Mouse (Mus musculus): ENCODE measurements around the gene Clpb. TPM values are rescaled to one million over a fixed set of nuclear protein-coding genes. Genes with fewer than 3 reads are reported as not detected.

The Clpb gene
- polyA plus RNA-seq, 1 experiment from 2014 or later: 56.2 TPM

DNA sequence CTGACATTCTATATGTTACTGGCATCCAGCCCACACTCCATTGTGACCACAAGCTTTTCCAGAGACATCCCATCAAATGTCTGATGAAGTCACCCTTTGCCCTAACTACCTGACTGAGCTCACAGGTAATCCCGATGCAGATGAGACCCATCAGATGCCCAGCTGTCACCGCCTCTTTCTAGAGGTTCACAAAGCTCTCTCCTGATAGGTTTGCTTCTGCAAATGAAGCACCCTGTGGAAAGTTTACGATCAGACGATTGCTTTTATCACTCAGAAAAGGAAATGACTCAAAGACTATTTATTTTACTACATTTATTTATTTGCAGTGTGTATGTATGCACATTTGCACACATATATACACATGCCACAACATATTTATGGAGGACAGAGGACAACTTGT lies 80.1 kb downstream of the Clpb start:
- H3K4me1 ChIP-seq: peaks cover 27% of the 10 kb centered on the region
- H3K27ac ChIP-seq (replicated peaks): no peak overlapping the region
- no peaks in the 10 kb centered on the region for H3K27me3 ChIP-seq (replicated peaks; ENCODE audit: low read depth, poor library complexity, severe bottlenecking)
- no peak for DNase-seq (ENCODE audit: low spot score)
- no peak overlapping the region for H3K4me3 ChIP-seq
- no peaks in the 10 kb centered on the region for H3K9me3 ChIP-seq
- H3K36me3 ChIP-seq (replicated peaks): no peaks in the 10 kb centered on the region
- WGBS: 90% methylated on average over 4 of the region's 4 CpGs

DNA sequence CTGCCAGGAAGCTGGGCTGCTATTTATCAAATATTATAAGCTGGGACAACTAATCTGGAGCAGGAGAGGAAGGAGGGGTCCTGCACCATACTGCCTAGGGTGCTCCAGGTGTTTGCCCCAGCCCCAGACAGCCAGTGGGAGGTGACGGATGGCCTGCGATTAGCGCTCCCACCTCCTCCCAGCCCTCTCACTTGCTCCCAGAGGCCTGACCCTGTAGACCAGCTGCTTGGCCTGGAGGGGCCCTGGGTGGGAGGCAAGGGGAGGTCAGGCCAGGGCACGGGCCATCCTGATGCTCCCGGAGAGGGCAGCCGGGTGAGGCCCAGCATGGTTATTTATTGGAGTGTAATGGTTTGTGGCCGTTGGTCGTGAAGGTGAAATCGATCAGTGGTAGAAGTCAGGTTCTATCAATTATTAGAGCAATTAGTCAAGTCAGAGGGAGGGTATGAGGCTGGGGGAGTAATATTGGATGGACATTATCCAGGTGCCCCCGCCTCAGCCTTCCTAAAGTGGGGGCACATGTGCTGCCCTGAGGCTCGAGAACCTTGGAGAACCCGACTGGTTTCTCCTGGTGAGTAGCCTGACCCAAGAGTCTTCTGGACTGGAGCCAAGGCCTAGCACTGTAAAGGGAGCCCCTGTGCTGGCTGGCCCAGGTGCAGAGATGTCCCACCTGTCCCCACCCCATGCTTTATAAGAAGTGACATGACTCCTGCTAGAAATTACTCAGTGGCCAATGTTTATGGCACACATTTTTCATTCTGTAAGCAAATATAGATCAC lies 83.3 kb downstream of the Clpb start:
- peak; percentile 22 for DNase-seq (ENCODE audit: low spot score)
- no peaks in the 10 kb centered on the region for H3K9me3 ChIP-seq
- WGBS: 72% methylated on average over 12 of the region's 12 CpGs
- H3K4me1 ChIP-seq: peaks cover 12% of the 10 kb centered on the region
- no peak overlapping the region for H3K4me3 ChIP-seq
- no peaks in the 10 kb centered on the region; the same call in 1 of the 2 replicates for H3K36me3 ChIP-seq (replicated peaks)
- no peak overlapping the region for H3K27ac ChIP-seq (replicated peaks)
- no peaks in the 10 kb centered on the region for H3K27me3 ChIP-seq (replicated peaks; ENCODE audit: low read depth, poor library complexity, severe bottlenecking)

DNA sequence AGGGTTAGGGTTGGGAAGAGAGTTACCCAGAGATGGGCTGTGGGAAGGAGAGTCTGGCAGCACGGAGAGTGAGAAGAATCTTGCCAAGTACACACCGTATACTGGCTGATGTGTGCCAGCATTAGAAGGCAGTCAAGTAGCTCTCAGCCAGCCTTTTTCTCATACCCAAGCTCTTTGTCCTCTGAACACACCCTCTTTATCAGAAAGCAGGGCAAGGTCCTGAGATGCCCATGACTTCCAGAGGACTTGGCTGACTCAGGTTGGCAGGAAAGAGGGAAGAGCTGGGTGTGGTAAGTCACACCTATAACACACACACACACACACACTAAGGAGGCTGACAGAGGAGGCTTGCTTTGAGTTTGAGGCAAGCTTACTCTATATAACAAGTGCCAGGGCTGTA lies 86.8 kb downstream of the Clpb start:
- WGBS: 88% methylated on average over 2 of the region's 2 CpGs
- H3K27ac ChIP-seq (replicated peaks): no peak overlapping the region
- no peak for DNase-seq (ENCODE audit: low spot score)

DNA sequence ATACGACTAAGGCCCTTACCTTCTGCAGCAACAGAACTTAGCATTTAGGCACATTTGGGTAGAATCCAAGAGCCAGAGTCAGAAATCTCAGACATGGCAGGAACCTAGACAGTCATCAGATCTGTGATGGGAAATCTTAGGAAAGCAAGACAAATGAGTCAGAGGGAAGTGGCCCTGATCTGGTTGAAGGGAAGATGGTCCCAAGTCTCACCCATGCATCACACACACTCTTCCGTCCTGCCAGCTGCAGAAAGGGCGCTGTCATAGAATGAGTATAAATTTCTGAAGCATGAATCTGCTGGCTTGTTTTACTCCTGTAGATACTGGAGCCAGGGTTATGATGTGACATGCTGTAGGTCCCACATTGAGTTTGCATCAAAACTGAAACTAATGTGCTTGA lies 88.9 kb downstream of the Clpb start:
- WGBS: 89% methylated on average over 3 of the region's 3 CpGs
- no peak for DNase-seq (ENCODE audit: low spot score)
- H3K36me3 ChIP-seq (replicated peaks): peaks cover 14% of the 10 kb centered on the region
- H3K9me3 ChIP-seq: no peaks in the 10 kb centered on the region
- no peaks in the 10 kb centered on the region for H3K4me1 ChIP-seq
- no peak overlapping the region for H3K4me3 ChIP-seq
- H3K27me3 ChIP-seq (replicated peaks; ENCODE audit: low read depth, poor library complexity, severe bottlenecking): no peaks in the 10 kb centered on the region
- no peak overlapping the region for H3K27ac ChIP-seq (replicated peaks)

More for the DNA sequence above, 86.8 kb downstream of the Clpb start:
- H3K4me3 ChIP-seq: no peak overlapping the region
- no peaks in the 10 kb centered on the region for H3K27me3 ChIP-seq (replicated peaks; ENCODE audit: low read depth, poor library complexity, severe bottlenecking)
- H3K4me1 ChIP-seq: peaks cover 10% of the 10 kb centered on the region
- H3K36me3 ChIP-seq (replicated peaks): peaks cover 14% of the 10 kb centered on the region
- no peaks in the 10 kb centered on the region for H3K9me3 ChIP-seq

DNA sequence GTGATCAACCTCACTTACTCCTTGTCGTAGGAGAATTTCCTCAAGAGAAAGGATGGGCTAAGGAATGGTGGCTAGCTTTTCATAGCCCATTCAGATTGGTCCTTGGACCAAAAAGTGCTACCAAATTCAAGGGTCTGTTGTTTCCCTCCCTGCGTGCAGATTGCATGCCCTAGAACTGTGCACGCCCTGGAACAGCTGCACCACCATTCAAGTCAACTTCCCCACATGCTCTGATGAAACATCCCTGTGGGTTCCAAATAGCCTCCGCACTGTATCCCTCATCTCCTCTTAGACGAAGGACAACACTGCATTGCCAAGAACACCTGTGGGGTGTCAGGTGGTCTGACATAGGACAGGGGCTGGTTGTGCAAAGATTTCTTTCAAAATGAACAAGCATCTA lies 90.1 kb downstream of the Clpb start:
- peaks cover 14% of the 10 kb centered on the region for H3K36me3 ChIP-seq (replicated peaks)

GRCm38 (mm10) chr7:101754416-101754815 lies 91.0 kb downstream of the Clpb start:
- Histone ChIP-seq H3K27me3 (replicated peaks; ENCODE audit: low read depth, poor library complexity, severe bottlenecking) (no peaks in the 10 kb centered on the region), H3K36me3 (replicated peaks) (peaks cover 14% of the 10 kb centered on the region), H3K4me1 (no peaks in the 10 kb centered on the region), H3K4me3 (no peak overlapping the region), H3K27ac (replicated peaks) (no peak overlapping the region), H3K9me3 (no peaks in the 10 kb centered on the region)
- 89% methylated on average over 2 of the region's 2 CpGs for WGBS
- no peak for DNase-seq (ENCODE audit: low spot score)

More for the DNA sequence above, 90.1 kb downstream of the Clpb start:
- Histone ChIP-seq H3K27ac (replicated peaks) (no peak overlapping the region), H3K4me1 (no peaks in the 10 kb centered on the region), H3K4me3 (no peak overlapping the region), H3K27me3 (replicated peaks; ENCODE audit: low read depth, poor library complexity, severe bottlenecking) (no peaks in the 10 kb centered on the region), H3K9me3 (no peaks in the 10 kb centered on the region)
- DNase-seq (ENCODE audit: low spot score): no peak
- 93% methylated on average over 5 of the region's 5 CpGs for WGBS

DNA sequence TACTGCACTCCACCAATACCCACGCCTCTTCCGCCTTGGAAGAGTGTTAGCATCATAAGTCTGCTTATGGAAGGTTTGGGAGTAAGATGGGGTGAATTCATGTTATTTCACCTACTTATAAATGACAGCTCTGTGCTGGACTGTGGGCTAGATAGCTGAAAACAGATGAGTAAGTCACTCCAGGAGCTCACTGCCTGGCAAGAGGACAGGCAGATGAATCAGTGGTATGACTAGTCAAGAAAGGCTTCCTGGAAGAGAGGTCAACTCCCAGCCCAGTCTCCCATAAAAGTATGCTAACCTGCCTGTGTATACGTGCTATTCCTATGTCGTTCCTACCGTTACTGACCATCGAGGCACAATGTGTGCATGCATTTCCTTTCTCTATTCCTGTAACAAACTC lies 91.9 kb downstream of the Clpb start:
- no peaks in the 10 kb centered on the region for H3K9me3 ChIP-seq
- no peak overlapping the region for H3K27ac ChIP-seq (replicated peaks)
- DNase-seq (ENCODE audit: low spot score): no peak
- WGBS: 96% methylated on average over 6 of the region's 6 CpGs
- H3K36me3 ChIP-seq (replicated peaks): peaks cover 17% of the 10 kb centered on the region
- H3K4me3 ChIP-seq: no peak overlapping the region
- no peaks in the 10 kb centered on the region for H3K27me3 ChIP-seq (replicated peaks; ENCODE audit: low read depth, poor library complexity, severe bottlenecking)
- H3K4me1 ChIP-seq: no peaks in the 10 kb centered on the region

DNA sequence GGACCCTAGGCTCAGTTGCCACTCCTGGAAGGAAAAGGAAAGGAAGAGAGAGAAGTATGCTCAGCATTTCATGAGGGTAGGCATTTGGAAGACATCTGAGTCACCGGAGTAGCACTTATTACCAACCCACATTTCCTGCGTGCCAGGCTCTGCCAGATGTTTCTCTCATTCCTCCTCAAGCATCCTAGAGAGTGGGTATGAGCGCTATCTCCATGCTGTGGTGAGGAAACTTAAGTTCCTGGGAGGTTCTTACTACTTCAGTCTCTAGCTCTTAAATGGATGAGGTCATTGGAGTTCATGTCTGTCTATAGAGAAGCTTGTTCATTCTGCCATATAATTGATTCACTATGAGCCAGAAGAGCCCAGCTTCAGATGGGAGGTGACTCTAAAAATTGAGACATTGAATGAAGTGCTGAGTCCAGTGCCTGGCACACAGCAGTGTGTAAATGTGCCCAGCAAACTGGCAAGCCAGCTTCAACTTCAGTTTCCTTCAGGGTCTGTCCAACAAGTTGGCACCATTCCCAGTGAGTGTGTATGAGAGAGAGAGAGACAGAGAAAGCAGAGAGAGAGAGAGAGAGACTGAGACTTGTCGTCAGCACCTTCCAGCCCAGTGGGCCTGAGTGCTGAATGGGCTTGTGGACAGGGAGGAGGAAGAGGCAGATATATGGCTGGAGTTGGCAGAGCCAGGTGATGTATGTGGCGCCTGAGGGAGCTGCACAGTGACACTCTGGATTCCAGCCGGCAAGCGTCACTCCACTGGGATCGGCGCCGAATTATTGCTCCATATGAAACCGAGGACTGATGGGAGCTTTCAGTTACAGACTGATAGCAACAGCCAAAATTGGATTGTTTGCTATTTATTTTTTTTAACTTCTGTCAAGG lies 98.7 kb downstream of the Clpb start:
- H3K27ac ChIP-seq (replicated peaks): no peak overlapping the region
- H3K27me3 ChIP-seq (replicated peaks; ENCODE audit: low read depth, poor library complexity, severe bottlenecking): no peaks in the 10 kb centered on the region
- H3K4me3 ChIP-seq: no peak overlapping the region
- 94% methylated on average over 11 of the region's 11 CpGs for WGBS
- DNase-seq (ENCODE audit: low spot score): no peak
- H3K4me1 ChIP-seq: no peaks in the 10 kb centered on the region
- H3K9me3 ChIP-seq: no peaks in the 10 kb centered on the region
- peaks cover 22% of the 10 kb centered on the region; the same call in 1 of the 2 replicates for H3K36me3 ChIP-seq (replicated peaks)

DNA sequence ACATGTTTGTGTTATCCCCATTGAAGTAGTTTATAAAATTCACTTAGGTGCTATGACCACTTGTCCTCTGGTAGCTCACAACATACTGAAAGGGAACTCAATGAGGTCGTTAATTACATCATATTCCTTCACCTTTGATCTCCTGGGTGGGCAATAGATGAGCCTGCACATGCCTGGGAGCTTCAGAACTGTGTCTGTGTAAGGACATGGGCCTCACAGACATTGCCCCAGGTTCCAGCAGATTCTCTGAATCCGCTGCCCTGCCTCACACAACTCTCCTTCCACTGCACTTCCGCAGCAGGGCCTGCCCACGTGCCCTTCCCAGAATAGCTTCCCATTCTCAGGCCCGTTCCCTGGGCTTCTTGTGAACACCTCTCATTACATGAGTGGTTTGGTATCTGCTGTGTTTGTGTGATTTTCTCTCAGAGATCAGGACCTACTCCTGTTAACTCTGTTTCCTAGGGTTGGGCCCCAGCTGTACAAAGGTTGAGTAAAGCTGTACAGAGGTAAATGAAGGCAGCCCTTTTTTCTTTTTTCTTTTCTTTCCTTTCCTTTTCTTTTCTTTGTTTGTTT lies 104.0 kb downstream of the Clpb start:
- no peaks in the 10 kb centered on the region for H3K9me3 ChIP-seq
- WGBS: 82% methylated on average over 5 of the region's 5 CpGs

GRCm38 (mm10) chr7:101770051-101770450 lies 106.6 kb downstream of the Clpb start:
- Histone ChIP-seq H3K4me3 (no peak overlapping the region), H3K36me3 (replicated peaks) (peaks cover 28% of the 10 kb centered on the region), H3K9me3 (no peaks in the 10 kb centered on the region), H3K4me1 (peaks cover 37% of the 10 kb centered on the region), H3K27me3 (replicated peaks; ENCODE audit: low read depth, poor library complexity, severe bottlenecking) (no peaks in the 10 kb centered on the region), H3K27ac (replicated peaks) (no peak overlapping the region)
- WGBS: 83% methylated on average over 7 of the region's 7 CpGs
- DNase-seq (ENCODE audit: low spot score): no peak

More for the DNA sequence above, 104.0 kb downstream of the Clpb start:
- Histone ChIP-seq H3K27ac (replicated peaks) (no peak overlapping the region), H3K4me3 (no peak overlapping the region), H3K4me1 (peaks cover 26% of the 10 kb centered on the region), H3K27me3 (replicated peaks; ENCODE audit: low read depth, poor library complexity, severe bottlenecking) (no peaks in the 10 kb centered on the region), H3K36me3 (replicated peaks) (peaks cover 18% of the 10 kb centered on the region; the same call in 1 of the 2 replicates)
- DNase-seq (ENCODE audit: low spot score): no peak

DNA sequence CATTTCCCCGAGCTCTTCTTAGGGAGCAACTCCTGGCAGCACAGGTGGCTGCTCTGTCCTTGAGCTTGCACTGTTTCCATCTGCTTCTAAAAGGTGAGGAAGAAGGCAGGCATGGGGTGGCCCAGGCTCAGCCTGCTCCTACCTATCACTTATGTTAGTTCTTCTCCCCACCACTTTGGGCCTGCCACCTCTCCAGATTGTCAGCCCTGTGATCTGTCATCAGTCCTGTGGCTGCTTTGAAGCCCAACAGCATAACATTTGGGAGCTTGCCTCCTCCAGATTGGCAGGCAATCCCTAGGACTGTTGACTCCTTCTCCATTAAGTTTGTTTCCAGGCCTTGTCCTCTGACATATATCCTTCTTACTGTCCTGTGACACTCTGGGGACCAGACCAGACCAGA lies 108.2 kb downstream of the Clpb start:
- Histone ChIP-seq H3K4me3 (no peak overlapping the region), H3K4me1 (peaks cover 37% of the 10 kb centered on the region), H3K9me3 (no peaks in the 10 kb centered on the region), H3K36me3 (replicated peaks) (peaks cover 27% of the 10 kb centered on the region), H3K27ac (replicated peaks) (peak overlapping the region; percentile 57; the same call in 1 of the 2 replicates), H3K27me3 (replicated peaks; ENCODE audit: low read depth, poor library complexity, severe bottlenecking) (no peaks in the 10 kb centered on the region)
- no peak for DNase-seq (ENCODE audit: low spot score)
- WGBS: 85% methylated on average over 1 of the region's 1 CpGs

DNA sequence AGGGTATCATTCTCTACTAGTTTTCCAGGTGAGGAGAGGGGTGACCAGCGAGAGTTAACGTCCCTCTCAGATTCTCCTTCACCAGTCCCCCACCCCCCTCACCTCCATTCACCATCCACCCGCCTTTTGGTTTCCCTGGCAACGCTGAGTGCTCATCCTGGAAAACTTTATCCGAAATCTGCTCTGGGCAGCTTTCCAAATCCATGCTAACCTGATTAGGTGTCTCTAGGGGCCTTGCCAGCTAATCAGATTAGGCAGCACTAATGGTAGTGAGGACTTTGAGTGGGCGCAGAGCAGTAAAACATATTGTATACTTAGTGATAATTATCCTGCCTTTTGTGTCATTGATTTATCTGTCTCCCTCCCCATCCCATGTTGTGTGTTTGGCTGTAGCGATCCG lies 109.3 kb downstream of the Clpb start:
- H3K36me3 ChIP-seq (replicated peaks): peaks cover 27% of the 10 kb centered on the region
- H3K27ac ChIP-seq (replicated peaks): no peak overlapping the region
- peaks cover 37% of the 10 kb centered on the region for H3K4me1 ChIP-seq
- DNase-seq (ENCODE audit: low spot score): peak; percentile 39
- no peaks in the 10 kb centered on the region for H3K9me3 ChIP-seq
- WGBS: 56% methylated on average over 8 of the region's 8 CpGs
- H3K4me3 ChIP-seq: no peak overlapping the region
- no peaks in the 10 kb centered on the region for H3K27me3 ChIP-seq (replicated peaks; ENCODE audit: low read depth, poor library complexity, severe bottlenecking)
